Mouse (Mus musculus): Measurements from ENCODE around the gene Tmem258.

GRCm38 (mm10) chr19:10210885-10211284, 7.1 kb downstream of the Tmem258 start:
- TF ChIP-seq CTCF (IDR thresholded peaks at IDR 0.05 in 2 of 3, conservative IDR thresholded peaks at IDR 0.05 in 1 of 3; ENCODE audit: control insufficient read depth in 1 of 3, insufficient read depth in 1 of 3, low read depth in 2 of 3, low read length in 3 of 3, poor library complexity in 1 of 3, severe bottlenecking in 1 of 3) (no peak), BHLHE40 (IDR thresholded peaks at IDR 0.05; ENCODE audit: borderline replicate concordance, low read depth, low read length) (no peak), EP300 (IDR thresholded peaks at IDR 0.05; ENCODE audit: low read depth in 1 of 2, low read length in 2 of 2) (no peak), POLR2AphosphoS2 (IDR thresholded peaks at IDR 0.05; ENCODE audit: low read length) (no peak), ZMIZ1 (IDR thresholded peaks at IDR 0.05; ENCODE audit: low read depth, low read length) (no peak)
